Mouse (Mus musculus) gastrocnemius, postnatal 10 days (tissue): ENCODE measurements at regions not wholly inside any gene's neighbourhood (a gene's known extent, or its start where the extent isn't known, plus 50 kb on each side); places are given as distances from the start of the nearest gene placed in this dataset.
"Not testable (repeated sequence)": the region's sequence is repeated elsewhere in the genome, so short reads cannot be mapped to it uniquely, and the experiment has no call there.

Experiments used
- DNase-seq: peaks from one replicate; pipeline ENCODE4 v3.0.0; 2021; ENCODE audit warnings: mixed read lengths

DNA sequence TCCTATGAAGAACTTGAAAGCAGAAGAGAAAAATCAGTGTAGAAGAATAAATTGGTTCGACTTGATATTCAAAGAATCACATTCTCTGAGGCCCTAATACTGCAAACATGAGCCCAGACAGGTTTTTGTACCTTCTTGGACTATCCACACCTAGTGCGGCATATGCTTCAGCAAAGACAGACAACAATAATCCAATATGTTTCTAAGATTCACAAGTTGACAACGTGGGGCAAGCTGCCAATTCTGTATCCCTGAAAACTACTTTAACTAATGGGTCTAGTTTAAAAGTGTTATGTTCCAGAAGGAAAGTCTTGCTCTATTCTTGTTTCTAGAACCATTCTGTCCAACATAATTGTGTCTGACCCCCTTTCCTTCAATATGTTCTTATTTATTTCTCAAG is 796.0 kb downstream of the Cypt12 start:
- DNase-seq = no peak

DNA sequence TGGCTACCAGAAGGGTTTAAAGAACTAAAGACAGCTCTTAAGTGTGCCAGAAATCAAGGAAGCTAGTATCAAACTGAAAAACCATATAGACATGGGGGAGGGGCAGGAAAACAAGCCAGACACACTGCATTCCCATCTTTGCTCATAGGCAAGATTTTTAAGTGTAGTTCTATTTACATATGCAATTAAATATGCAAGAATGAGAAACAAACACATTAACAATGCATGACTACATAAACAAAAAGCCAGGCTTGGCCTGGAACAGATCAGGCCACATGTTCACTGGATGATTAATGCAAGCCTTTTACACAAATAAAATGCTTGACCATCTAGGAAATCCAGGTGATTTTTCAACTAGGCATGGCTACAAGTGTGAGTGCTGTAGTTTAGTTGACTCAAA is 798.0 kb downstream of the Cypt12 start:
- DNase-seq = no peak

DNA sequence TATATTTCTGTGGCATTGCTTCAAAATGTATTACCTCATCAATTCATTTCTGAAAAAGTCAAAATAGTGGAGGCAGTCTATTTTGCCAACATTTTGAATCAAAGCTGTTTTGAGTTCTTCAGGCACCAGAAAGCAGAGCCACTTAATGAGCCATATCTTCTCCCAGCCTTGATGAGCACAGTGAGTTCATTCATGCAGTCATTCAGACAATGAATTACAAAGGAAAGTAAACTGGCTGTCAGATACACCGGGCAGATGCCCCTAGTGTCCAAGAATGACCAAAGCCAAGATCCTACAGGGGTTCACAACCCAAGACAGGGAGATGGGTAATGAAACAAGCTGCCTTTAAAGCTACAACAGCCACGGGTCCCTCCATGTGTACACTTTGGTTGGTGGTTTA is 798.7 kb downstream of the Cypt12 start:
- DNase-seq = no peak

DNA sequence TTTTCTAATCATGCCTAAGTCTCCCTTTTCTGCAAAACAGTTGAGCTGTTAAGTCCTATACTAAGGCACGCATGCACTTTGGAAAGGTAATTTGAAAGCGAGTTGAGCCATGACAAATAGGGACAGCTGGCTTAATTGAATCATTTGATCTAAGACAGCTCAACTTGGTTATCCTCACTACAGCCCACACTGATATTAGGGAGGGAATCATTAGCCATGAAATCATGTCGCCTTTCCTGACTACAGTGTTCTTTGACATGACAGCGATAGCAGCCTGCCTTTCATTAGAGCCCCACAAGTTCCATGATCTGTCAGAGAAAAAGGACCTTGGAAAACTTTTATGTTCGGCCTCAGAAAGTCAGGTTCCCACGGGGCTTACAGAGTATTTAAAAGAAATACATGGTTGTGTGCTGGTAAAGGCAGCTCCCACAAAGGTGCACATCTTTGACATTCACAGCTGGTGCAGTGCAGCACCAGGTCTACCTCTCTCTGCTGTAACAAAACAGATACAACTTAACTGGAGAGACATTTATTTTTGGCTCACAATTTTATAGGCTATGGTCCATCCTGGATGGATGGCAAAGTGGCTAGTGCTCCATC is 803.5 kb downstream of the Cypt12 start:
- DNase-seq = no peak

DNA sequence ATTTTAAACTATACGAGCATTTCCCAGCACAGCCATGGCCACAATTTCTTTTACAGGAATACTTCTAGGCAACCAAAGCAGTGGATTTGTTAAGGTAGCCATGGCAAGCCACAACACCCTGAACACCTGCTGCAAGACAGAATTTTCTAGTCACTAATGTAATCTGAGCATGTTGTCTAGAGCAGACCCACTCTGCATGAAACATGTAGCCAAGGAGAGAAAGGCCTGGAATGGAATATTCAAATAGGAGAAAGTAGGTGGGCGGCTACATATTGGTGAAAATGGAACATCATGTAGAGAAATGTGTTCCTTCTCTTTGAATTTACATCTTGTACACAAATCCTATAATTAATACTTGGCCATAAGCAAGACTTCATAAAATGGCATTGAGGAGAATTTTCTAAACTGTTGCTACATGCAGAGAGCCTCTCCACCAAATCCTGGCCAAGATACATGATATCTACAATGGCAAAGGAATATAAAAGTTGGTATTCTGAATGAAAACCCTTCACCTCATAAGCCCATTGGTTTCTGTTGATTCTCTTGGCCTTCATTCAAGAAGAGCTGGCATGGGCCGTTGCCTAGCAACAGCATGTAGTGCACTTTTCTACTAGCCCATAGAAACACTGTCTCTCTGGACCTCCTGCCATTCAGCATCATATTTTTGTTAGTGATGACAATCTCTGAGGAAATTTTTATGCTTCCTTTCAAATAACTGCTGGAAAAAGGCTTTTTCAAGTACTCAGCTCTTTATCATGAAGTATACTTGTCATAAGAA is 816.3 kb downstream of the Cypt12 start:
- peak; percentile 41 for DNase-seq

DNA sequence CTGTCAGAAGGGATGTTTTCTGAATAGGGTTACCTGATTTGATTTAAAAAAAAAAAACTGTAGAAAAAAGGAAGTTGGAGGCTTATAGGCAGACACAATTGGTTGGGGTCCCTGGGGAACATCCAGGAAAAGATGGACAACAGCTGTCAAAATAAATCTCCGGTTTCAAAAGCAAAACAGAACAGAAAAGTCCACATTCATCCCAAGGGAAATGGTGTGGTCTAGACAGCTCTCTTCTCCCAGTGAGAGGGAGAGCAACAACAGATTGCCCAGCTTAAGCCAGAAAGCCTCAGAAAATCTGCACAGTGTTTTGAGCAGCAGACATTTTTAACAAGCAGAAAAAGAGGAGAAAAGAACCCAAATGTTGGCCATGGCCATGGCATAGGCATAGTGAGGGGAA is 830.3 kb downstream of the Cypt12 start:
- DNase-seq = no peak

GRCm38 (mm10) chr3:18787531-18788176 is 839.4 kb downstream of the Cypt12 start:
- DNase-seq = no peak

DNA sequence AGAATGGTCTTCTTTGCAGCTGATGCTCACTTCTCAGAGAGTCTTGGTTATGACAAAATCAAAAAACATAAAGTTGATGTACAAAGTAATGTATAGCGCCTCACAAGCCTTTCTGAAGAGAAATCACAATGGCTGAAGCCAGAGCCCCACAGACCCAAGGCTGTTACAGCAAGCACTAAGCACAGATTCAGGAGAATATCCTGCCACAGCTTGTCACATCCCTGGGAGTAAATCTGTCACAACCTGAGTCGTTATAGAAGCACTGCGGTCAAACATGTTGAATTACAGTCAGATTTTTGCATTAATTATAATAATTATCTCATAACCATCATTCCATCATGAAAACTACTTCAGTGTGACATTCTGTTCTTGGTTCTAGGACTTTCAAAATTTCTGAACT is 825.7 kb downstream of the 1700064H15Rik start:
- no peak for DNase-seq

GRCm38 (mm10) chr3:18828788-18829320 is 799.6 kb downstream of the 1700064H15Rik start:
- DNase-seq = not testable (repeated sequence)

DNA sequence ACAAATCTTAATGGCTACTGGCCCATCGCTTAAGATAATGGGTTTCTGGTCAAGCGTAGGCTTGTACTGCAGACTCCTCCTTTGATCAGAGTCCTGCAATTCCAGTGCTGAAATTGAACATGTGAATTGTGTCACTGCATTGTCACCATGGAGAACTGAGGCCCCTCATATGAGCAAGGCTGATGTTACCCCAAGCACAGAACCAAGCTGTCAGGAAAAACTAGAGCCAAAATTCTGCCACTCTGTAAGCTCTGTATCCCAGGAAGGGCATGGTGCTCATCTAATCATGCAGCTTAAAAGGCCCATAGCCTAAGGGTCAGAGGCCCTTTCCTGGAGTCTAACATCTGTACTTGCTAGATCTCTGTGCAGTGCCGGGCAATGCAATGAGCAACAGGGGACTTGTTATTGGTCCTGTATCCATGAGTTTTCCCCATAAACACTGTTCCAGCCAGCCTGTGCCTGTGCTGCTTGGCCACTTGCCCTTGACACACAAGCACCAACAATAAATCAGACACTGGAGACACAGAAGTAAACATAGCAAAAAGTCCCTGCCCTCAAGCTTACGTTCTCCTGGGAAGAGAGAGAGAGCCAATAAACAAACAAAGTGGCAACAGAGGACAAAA is 760.2 kb downstream of the 1700064H15Rik start:
- DNase-seq = no peak

GRCm38 (mm10) chr3:18868758-18869157 is 759.7 kb downstream of the 1700064H15Rik start:
- DNase-seq = no peak

DNA sequence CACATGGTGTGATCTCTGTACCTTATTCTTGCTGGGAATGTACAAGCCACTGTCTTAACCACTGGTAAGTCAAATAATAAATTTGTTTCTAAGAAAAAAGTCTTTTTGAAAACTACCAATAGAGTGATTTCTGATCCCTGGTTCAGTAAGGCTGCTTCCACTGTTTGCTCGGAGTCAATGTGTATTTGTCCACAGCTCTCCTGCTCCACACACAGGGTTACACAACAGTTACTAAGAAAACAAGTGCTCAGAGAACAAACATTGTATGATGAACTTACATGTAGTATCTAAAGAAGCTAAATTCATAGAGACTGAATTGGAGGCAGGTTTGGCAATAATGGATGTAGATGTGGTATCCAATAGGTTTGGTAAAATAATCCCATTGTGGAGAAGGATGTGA is 751.4 kb downstream of the 1700064H15Rik start:
- DNase-seq = no peak

GRCm38 (mm10) chr3:18877572-18877971 is 750.9 kb downstream of the 1700064H15Rik start:
- no peak for DNase-seq

DNA sequence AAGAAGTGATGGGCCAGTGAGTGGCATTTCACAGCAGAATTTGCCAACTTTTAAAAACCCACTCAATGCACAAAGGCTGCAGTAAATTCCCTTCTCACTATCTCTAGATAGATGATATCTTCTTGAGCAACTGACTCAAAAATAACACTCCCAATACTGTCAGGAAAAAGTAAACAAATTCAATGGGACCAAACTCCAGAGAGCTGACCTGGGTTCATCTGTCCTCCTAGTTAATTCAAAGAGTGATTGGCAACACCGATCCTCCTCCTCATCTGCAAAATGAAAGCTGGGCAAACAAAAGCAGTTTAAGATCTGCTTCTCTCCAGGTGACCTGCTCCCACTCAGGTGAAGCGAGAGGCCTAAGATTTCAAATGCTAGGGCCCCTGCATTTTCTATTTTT is 747.3 kb downstream of the 1700064H15Rik start:
- no peak for DNase-seq

DNA sequence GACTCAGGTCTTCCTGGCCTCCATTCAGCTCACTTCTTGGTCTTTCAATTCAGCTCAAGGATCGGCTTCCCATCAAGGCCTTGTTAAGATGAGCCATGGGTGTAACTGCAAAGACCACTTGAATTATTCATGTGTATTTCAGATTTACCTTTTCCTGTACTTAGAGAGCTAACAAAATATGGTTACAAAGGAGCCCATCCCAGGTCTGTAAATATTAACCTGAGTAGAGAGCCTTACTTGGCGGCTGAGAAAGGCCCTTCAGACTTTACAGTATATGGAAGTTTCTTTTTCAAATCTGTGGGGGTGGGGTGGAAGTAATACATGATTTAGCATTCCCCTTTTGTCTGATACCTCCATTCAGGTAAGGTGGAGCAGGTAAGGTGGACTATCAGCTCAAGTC is 735.7 kb downstream of the 1700064H15Rik start:
- DNase-seq = no peak

GRCm38 (mm10) chr3:18905769-18906168 is 722.7 kb downstream of the 1700064H15Rik start:
- DNase-seq = no peak

- no peak for DNase-seq
These were observed 722.3 kb downstream of the 1700064H15Rik start for GRCm38 (mm10) chr3:18906210-18906609.

GRCm38 (mm10) chr3:18908737-18909136 is 719.7 kb downstream of the 1700064H15Rik start:
- no peak for DNase-seq

- DNase-seq = no peak
These were observed 699.9 kb downstream of the 1700064H15Rik start for GRCm38 (mm10) chr3:18928401-18929104.

DNA sequence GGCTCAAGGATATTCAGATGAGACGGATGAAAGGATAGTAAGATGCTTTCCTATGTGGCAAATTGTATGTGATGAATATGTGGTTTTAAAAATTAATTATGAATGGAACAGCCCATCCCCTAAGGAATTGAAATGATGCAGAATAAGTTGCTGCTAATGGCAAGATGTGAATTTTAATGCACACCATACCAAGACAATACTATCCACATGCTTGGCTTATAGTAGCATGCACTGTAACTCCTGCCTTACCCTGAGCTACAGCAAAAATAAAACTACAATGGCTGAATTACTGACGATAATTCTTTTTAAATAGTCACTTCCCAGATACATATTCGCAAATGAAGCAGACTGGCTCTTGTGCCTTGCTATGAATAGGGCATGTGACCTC is 699.4 kb downstream of the 1700064H15Rik start:
- DNase-seq = no peak

DNA sequence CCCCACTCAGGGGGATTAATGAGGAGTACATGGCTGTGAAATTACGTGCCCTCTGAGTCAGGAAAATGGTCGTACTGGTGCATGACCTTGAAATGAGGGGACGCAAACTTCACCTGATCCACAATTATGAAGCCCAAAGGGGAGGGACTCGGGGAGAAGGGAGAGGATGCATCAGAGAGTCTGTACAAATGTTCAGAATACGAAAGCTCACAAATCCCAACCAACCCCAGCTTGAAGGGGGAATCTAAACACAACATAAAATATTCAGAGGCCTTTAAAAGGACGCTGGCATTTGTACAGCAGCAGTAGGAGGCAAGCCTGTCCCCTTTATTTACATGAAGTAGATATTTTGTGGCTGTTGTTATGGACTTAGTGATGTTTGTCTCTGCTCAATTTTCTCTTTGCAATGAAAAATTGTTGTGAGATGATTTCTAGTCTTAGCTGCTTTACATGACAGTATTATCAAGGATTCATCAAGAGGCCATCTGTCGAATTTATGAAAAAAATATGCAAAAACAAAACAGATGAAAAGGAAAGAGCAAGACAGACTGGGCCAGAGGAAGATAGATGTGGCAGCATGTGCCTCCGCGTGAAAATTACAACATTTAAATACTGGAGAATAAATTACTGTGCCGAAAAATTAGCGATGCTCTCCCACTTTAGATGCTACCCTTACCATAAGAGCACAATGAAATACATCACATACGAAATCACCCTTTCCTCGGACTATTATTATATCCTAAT is 695.3 kb downstream of the 1700064H15Rik start:
- DNase-seq = no peak
